Mouse (Mus musculus): ENCODE data around the gene Astn2. TPM values are rescaled to one million over a fixed set of nuclear protein-coding genes. Genes with fewer than 3 reads are reported as not detected.
A peak's percentile ranks its signal among the peaks of the same experiment; 100 is the strongest.

Gene Astn2
- total and polyA plus RNA-seq, 2 experiments: 0.77 to 1.2 TPM

GRCm38 (mm10) chr4:66029901-66030300, 374.5 kb downstream of the Astn2 start:
- DNase-seq (ENCODE audit: extremely low read depth, low read depth, low spot score): no peak
- Histone ChIP-seq H3K4me1 (ENCODE audit: control insufficient read depth, insufficient read depth, low read length) (no peaks in the 10 kb centered on the region), H3K27me3 (ENCODE audit: control insufficient read depth, insufficient read depth, low read length) (no peaks in the 10 kb centered on the region), H3K9ac (ENCODE audit: low read depth, low read length) (no peak overlapping the region), H3K27ac (replicated peaks; ENCODE audit: insufficient read depth, low read depth, low read length) (no peak overlapping the region), H3K79me2 (ENCODE audit: control insufficient read depth, insufficient read depth, low read length) (no peaks in the 10 kb centered on the region), H3K36me3 (ENCODE audit: control insufficient read depth, insufficient read depth, low read length) (no peaks in the 10 kb centered on the region), H3K4me3 (ENCODE audit: insufficient read depth, low read depth, low read length) (no peak overlapping the region)
- WGBS: 64% methylated on average over 4 of the region's 4 CpGs
- TF ChIP-seq CTCF (IDR thresholded peaks at IDR 0.05; ENCODE audit: low read depth, low read length) (no peak), POLR2A (IDR thresholded peaks at IDR 0.05; ENCODE audit: extremely low read depth, insufficient read depth, low read length) (no peak)

- Histone ChIP-seq H3K27ac (replicated peaks; ENCODE audit: insufficient read depth, low read depth, low read length) (no peak overlapping the region), H3K4me1 (ENCODE audit: control insufficient read depth, insufficient read depth, low read length) (no peaks in the 10 kb centered on the region), H3K36me3 (ENCODE audit: control insufficient read depth, insufficient read depth, low read length) (no peaks in the 10 kb centered on the region), H3K27me3 (ENCODE audit: control insufficient read depth, insufficient read depth, low read length) (no peaks in the 10 kb centered on the region), H3K9ac (ENCODE audit: low read depth, low read length) (no peak overlapping the region), H3K4me3 (ENCODE audit: insufficient read depth, low read depth, low read length) (no peak overlapping the region), H3K79me2 (ENCODE audit: control insufficient read depth, insufficient read depth, low read length) (no peaks in the 10 kb centered on the region)
- DNase-seq (ENCODE audit: extremely low read depth, low read depth, low spot score): no peak
- WGBS: 54% methylated on average over 1 of the region's 1 CpGs
- no peak for TF ChIP-seq CTCF (IDR thresholded peaks at IDR 0.05; ENCODE audit: low read depth, low read length)
- TF ChIP-seq POLR2A (IDR thresholded peaks at IDR 0.05; ENCODE audit: extremely low read depth, insufficient read depth, low read length): no peak
These were observed 376.5 kb downstream of the Astn2 start for GRCm38 (mm10) chr4:66027866-66028265.

DNA sequence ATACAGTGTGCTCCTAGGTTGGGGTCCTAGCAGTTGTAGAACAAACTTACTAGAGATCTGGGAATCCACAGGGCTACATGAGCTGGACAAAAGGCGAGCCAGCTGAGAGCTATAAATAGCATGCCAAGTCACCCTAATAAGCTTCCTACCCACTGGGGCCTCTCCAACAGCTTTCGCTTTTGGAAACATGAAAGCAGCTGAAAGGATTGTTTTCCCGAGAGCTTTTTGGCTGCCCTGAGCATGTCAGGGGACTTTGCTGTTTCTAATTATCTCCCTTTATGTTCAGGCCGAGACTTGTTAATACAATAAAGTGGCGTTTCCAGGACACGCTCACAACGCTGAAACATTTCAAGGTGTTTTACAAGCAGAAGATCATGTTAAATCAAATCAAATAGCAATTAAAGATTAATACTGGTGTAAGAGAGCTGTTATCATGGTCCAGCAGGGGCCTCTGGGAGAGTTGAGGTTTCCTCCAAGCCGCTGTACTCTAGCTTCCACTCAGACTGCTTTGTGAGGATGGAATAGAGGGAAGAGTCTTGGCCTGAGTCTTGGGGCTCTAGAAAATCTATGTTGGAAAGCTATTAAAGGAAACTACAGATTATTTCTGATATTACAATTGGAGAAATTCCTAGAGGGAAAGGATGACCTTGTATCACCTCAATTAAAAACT, 378.9 kb downstream of the Astn2 start:
- Histone ChIP-seq H3K27ac (replicated peaks; ENCODE audit: insufficient read depth, low read depth, low read length) (no peak overlapping the region), H3K79me2 (ENCODE audit: control insufficient read depth, insufficient read depth, low read length) (no peaks in the 10 kb centered on the region), H3K27me3 (ENCODE audit: control insufficient read depth, insufficient read depth, low read length) (no peaks in the 10 kb centered on the region), H3K4me1 (ENCODE audit: control insufficient read depth, insufficient read depth, low read length) (no peaks in the 10 kb centered on the region), H3K9ac (ENCODE audit: low read depth, low read length) (no peak overlapping the region), H3K36me3 (ENCODE audit: control insufficient read depth, insufficient read depth, low read length) (no peaks in the 10 kb centered on the region), H3K4me3 (ENCODE audit: insufficient read depth, low read depth, low read length) (no peak overlapping the region)
- 77% methylated on average over 8 of the region's 8 CpGs for WGBS
- no peak for TF ChIP-seq POLR2A (IDR thresholded peaks at IDR 0.05; ENCODE audit: extremely low read depth, insufficient read depth, low read length)
- no peak for TF ChIP-seq CTCF (IDR thresholded peaks at IDR 0.05; ENCODE audit: low read depth, low read length)
- DNase-seq (ENCODE audit: extremely low read depth, low read depth, low spot score): peak; percentile 9

- Histone ChIP-seq H3K79me2 (ENCODE audit: control insufficient read depth, insufficient read depth, low read length) (no peaks in the 10 kb centered on the region), H3K36me3 (ENCODE audit: control insufficient read depth, insufficient read depth, low read length) (no peaks in the 10 kb centered on the region), H3K4me3 (ENCODE audit: insufficient read depth, low read depth, low read length) (no peak overlapping the region), H3K4me1 (ENCODE audit: control insufficient read depth, insufficient read depth, low read length) (no peaks in the 10 kb centered on the region), H3K27ac (replicated peaks; ENCODE audit: insufficient read depth, low read depth, low read length) (no peak overlapping the region), H3K9ac (ENCODE audit: low read depth, low read length) (no peak overlapping the region), H3K27me3 (ENCODE audit: control insufficient read depth, insufficient read depth, low read length) (no peaks in the 10 kb centered on the region)
- DNase-seq (ENCODE audit: extremely low read depth, low read depth, low spot score): no peak
- no peak for TF ChIP-seq POLR2A (IDR thresholded peaks at IDR 0.05; ENCODE audit: extremely low read depth, insufficient read depth, low read length)
These were observed 401.5 kb downstream of the Astn2 start for GRCm38 (mm10) chr4:66002936-66003335.

- Histone ChIP-seq H3K27ac (replicated peaks; ENCODE audit: insufficient read depth, low read depth, low read length) (no peak overlapping the region), H3K4me1 (ENCODE audit: control insufficient read depth, insufficient read depth, low read length) (no peaks in the 10 kb centered on the region), H3K27me3 (ENCODE audit: control insufficient read depth, insufficient read depth, low read length) (no peaks in the 10 kb centered on the region), H3K9ac (ENCODE audit: low read depth, low read length) (no peak overlapping the region), H3K4me3 (ENCODE audit: insufficient read depth, low read depth, low read length) (no peak overlapping the region), H3K36me3 (ENCODE audit: control insufficient read depth, insufficient read depth, low read length) (no peaks in the 10 kb centered on the region), H3K79me2 (ENCODE audit: control insufficient read depth, insufficient read depth, low read length) (no peaks in the 10 kb centered on the region)
- DNase-seq (ENCODE audit: extremely low read depth, low read depth, low spot score): no peak
- 80% methylated on average over 2 of the region's 2 CpGs for WGBS
- no peak for TF ChIP-seq POLR2A (IDR thresholded peaks at IDR 0.05; ENCODE audit: extremely low read depth, insufficient read depth, low read length)
- no peak for TF ChIP-seq CTCF (IDR thresholded peaks at IDR 0.05; ENCODE audit: low read depth, low read length)
These were observed 420.8 kb downstream of the Astn2 start for GRCm38 (mm10) chr4:65983643-65984042.

GRCm38 (mm10) chr4:65982882-65983281, 421.5 kb downstream of the Astn2 start:
- Histone ChIP-seq H3K4me3 (ENCODE audit: insufficient read depth, low read depth, low read length) (no peak overlapping the region), H3K36me3 (ENCODE audit: control insufficient read depth, insufficient read depth, low read length) (no peaks in the 10 kb centered on the region), H3K4me1 (ENCODE audit: control insufficient read depth, insufficient read depth, low read length) (no peaks in the 10 kb centered on the region), H3K9ac (ENCODE audit: low read depth, low read length) (no peak overlapping the region), H3K27me3 (ENCODE audit: control insufficient read depth, insufficient read depth, low read length) (no peaks in the 10 kb centered on the region), H3K27ac (replicated peaks; ENCODE audit: insufficient read depth, low read depth, low read length) (no peak overlapping the region), H3K79me2 (ENCODE audit: control insufficient read depth, insufficient read depth, low read length) (no peaks in the 10 kb centered on the region)
- no peak for TF ChIP-seq POLR2A (IDR thresholded peaks at IDR 0.05; ENCODE audit: extremely low read depth, insufficient read depth, low read length)
- TF ChIP-seq CTCF (IDR thresholded peaks at IDR 0.05; ENCODE audit: low read depth, low read length): no peak
- 60% methylated on average over 4 of the region's 4 CpGs for WGBS
- DNase-seq (ENCODE audit: extremely low read depth, low read depth, low spot score): no peak

All from liver, adult 2 months (tissue).